Mouse (Mus musculus): ENCODE data around the gene Limk2.

The Limk2 gene

GRCm38 (mm10) chr11:3408997-3409732 is at the start of gene Limk2:
Gene Limk2, minus strand, starts transcription at chr11:3409189.
- DNase-seq (ENCODE audit: low spot score in 2 of 2) = peak; percentile 91 to 92

DNA sequence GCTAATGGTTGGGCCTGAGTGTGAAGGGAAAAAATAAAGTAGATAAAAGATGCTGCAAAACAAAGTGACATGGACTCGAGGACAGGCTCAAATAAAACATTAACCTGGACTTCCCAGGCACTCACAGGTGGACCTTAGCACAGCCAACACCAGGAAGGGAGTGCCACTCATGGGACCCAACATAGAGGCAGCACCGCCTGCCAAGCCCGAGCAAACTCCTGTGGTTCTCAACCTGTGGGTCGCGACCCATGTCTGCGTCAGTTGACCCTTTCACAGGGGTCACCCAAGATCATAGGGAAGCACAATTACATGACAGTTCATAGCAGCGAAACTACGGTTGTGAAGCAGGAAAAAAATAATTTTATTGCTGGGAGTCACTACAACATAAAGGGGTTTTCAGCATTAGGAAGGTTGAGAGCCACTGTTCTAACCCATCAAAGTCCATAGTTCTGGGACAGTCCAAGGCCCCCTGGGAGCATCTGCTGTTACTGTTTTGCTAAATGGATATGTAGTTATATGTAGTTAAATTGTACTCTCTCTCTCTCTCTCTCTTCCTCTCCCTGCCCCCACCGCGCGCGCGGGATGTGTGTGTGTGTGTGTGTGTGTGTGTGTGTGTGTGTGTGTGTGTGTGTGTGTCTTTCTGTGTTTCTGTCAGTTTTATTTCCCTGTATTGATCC is 49.6 kb upstream of the Limk2 start:
- no peak for DNase-seq (ENCODE audit: low spot score in 2 of 2)

DNA sequence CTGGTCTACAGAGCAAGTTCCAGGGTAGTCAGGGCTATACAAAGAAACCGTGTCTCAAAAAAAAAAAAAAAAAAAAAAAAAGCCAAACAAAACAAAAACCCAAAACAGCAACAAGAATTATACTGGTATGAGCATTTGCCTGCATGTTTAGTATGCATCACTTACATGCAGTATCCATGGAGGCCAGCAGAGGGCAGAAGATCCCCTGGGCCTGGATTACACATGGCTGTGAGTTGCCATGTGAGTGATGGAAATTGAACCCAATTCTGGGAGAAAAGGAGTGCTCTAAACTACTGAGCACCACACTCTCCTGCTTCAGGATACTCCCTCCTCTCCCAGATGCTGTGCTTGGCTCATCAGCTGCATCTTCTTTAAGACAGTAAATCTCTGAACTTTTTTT is 47.4 kb upstream of the Limk2 start:
- DNase-seq (ENCODE audit: low spot score in 2 of 2) = peak; percentile 37 to 42

GRCm38 (mm10) chr11:3454506-3454905 is 45.5 kb upstream of the Limk2 start:
- no peak for DNase-seq (ENCODE audit: low spot score in 2 of 2)

DNA sequence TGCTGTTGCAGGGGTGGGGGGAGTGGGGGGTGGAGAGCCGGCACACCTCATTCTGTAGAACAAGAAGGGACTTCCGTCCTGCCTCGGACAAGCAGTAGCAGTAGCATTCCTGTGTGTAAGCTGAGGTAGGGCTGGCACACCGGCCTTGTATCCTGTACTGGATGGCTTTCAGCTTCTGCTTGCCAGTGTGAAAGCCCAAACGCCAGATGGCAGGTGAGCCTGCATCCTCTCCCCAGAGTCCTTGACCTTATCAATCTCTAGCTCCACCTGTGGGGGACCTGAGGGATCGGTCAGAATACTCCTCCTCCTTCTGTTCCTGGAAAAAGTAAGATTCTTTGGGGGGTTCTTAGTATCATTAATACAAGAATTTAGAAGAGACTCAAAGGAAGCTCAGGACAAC is 44.5 kb upstream of the Limk2 start:
- no peak for DNase-seq (ENCODE audit: low spot score in 2 of 2)

DNA sequence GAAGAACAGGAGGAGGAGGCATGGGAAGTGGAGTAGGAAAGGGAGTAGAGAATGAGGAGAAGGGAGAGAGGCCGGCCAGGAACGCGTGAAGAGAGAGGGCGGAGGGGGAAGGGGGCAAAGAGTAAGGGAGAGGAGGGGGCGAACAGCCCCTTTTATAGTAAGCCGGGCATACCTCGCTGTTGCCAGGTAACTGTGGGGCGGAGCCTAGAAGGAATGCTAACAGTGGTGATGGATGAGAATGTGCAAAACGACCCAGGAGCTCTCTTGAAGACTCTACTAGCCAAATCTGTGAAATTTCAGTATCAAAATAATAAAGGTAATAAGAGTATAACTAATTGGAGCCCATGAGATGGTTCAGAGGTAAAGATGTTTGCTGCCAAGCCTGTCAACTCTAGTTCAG is 43.8 kb upstream of the Limk2 start:
- DNase-seq (ENCODE audit: low spot score in 2 of 2) = no peak

GRCm38 (mm10) chr11:3452167-3452639 is 43.2 kb upstream of the Limk2 start, which contains the start of gene Rnf185:
Gene Rnf185, minus strand, starts transcription at chr11:3452363.
- DNase-seq (ENCODE audit: low spot score in 2 of 2) = peak; percentile 89 to 94

GRCm38 (mm10) chr11:3451701-3452163 is 42.7 kb upstream of the Limk2 start:
- DNase-seq (ENCODE audit: low spot score in 2 of 2) = peak in 1 of 2 experiments; percentile 55

DNA sequence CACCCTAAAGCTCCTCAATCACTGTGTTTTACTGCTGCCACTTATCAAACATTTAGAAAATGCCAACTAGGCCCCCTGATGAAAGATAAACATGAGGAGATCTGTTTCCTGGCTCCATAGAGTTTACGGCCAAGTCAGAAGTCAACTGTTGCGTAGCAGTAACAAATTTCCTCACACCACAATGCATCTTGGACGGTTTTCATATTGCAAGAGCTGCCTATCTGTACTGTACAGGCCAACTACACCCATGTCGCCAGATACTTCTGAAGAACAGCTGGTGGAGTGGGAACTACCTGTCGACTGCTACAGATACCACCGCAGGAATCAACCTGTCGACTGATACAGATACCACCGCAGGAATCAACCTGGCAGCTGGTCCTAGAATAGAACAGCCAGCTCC is 35.9 kb upstream of the Limk2 start:
- no peak for DNase-seq (ENCODE audit: low spot score in 2 of 2)

DNA sequence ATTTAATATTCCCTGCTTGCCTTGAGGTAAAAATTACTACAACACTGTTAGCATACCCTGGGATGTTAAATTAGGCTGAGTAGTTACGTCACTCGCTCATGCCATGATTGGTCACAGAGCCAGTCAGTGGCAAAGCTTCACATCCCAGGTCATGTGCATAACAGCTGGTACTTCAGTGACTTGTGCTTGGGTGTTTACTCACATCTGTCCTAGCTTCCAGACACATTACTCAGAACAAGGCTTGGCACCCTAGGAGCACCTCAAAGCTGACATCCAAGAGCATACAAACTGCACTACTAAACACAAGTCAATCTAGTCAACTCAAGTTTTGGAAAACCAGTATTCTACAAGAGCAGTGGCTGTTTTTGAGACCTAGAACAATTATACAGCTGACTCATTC is 34.1 kb upstream of the Limk2 start:
- DNase-seq (ENCODE audit: low spot score in 2 of 2) = no peak

GRCm38 (mm10) chr11:3442677-3443076 is 33.7 kb upstream of the Limk2 start:
- no peak for DNase-seq (ENCODE audit: low spot score in 2 of 2)

DNA sequence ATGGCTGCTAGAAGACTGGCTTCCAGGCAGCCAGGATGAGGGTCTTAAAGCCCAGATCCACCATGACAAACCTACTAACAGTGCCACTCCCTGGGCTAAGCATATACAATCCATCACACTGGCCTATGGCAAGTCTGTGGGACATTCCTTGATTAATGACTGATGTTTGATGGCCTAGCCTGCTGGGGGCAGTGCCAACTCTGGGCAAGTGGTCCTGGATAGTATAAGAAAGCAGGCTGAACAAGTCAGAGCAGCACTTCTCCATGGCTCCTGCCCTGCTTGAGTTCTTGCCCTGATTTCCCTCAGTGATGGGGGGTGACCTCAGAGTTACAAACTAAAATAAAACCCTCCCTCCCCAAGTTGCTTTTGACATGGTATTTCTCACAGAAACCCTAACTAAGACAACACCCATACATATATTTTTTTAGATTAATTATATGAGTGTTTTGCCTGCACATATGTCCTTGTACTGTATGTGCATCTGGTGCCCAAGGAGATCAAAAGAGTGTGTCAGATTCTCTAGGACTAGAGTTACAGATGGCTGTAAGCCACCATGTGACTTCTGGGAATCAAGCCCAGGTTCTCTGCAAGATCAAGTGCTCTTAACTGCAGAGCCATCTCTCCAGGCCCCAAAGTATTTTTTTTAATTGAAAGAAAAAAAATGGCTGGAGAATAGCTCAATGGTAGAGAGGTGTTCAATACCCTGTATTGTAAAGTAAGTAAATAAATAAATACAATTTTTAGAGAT is 32.9 kb upstream of the Limk2 start:
- DNase-seq (ENCODE audit: low spot score in 2 of 2) = no peak

- DNase-seq (ENCODE audit: low spot score in 2 of 2) = no peak
These were observed 28.6 kb upstream of the Limk2 start for GRCm38 (mm10) chr11:3437621-3438020.

GRCm38 (mm10) chr11:3433809-3434208 is 24.8 kb upstream of the Limk2 start:
- DNase-seq (ENCODE audit: low spot score in 2 of 2) = no peak

DNA sequence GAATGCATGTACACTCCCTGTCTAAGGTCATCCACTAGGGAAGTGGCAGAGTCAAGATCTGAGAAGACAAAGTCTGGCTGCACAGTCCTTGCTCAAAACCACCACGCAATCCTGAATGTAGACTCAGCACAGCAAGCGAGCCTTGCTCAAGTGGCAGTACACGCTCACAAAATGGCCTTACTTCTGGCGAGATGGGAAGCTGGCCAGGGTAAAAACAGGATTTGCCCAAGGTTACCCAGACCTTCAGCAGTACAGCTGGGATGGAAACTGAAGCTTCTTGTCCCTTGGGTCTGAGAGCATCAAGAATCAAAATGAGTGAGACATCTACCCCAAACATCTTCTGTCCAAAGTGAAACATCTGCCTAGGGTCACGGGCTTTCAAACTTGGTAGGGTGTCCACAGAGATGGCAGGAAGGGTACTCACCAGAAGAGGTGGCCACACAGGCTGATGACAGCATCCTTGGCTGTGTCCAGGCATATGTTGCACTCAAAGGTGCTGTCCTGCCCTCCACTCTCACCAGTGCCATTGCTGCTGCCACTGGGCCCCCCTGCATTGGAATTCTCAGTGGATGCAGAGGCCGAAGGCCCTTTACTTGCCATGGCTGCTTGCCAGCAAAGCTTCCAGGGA is 23.1 kb upstream of the Limk2 start:
- no peak for DNase-seq (ENCODE audit: low spot score in 2 of 2)

GRCm38 (mm10) chr11:3431515-3431914 is 22.5 kb upstream of the Limk2 start:
- no peak for DNase-seq (ENCODE audit: low spot score in 2 of 2)

GRCm38 (mm10) chr11:3428632-3429031 is 19.6 kb upstream of the Limk2 start:
- DNase-seq (ENCODE audit: low spot score in 2 of 2) = no peak

GRCm38 (mm10) chr11:3427697-3428230 is 18.8 kb upstream of the Limk2 start:
- DNase-seq (ENCODE audit: low spot score in 2 of 2) = no peak

DNA sequence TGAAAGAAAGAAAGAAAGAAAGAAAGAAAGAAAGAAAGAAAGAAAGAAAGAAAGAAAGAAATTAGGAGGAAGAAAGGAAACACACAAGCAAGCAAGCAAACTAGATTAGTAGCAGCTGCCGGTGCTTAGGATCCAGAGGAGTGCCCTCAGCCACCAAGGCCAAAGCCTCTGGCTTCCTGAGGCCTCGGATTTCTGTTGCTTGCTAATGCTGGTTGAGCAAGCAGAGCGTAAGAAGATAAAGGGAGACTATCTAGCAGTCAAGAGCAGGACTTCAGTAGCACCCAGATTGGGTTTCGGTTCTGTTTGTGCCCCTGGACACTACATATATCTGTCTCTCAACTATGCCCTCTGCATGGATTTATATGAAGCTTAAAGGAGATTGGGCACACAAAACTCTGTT is 13.3 kb upstream of the Limk2 start:
- no peak for DNase-seq (ENCODE audit: low spot score in 2 of 2)

GRCm38 (mm10) chr11:3418741-3419140 is 9.8 kb upstream of the Limk2 start:
- no peak for DNase-seq (ENCODE audit: low spot score in 2 of 2)

GRCm38 (mm10) chr11:3417795-3418194 is 8.8 kb upstream of the Limk2 start:
- no peak for DNase-seq (ENCODE audit: low spot score in 2 of 2)

DNA sequence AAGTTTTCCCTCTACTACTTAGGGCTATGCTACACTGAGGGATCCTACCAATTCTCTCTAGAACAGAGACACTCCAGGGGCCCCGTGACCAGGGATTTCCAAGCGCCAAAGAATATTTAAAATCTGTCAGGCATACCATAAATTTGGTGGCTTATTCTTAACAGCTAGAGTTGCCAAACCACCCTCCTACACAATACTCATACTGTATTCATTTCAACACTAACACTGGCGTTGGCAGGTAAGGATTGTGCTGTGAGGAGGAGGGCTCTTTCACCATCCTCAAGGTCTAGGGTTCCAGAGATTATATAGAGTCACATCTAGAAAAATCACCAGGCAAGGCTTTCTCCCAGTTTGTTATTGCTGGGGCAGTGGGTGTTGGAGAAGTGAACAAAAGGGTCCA is 7.4 kb upstream of the Limk2 start:
- no peak for DNase-seq (ENCODE audit: low spot score in 2 of 2)

Measured in urinary bladder, postnatal 36 days (tissue).